Mouse (Mus musculus) embryo, embryonic 9.5 days (tissue): Measurements from ENCODE around the gene Ccdc186.
"Not testable (repeated sequence)": the region's sequence is repeated elsewhere in the genome, so short reads cannot be mapped to it uniquely, and the experiment has no call there.

ENCODE experiments used
- DNase-seq: peaks from one replicate; pipeline ENCODE4 v3.0.0-alpha.2; 2017; ENCODE audit errors: extremely low spot score

The Ccdc186 gene

GRCm38 (mm10) chr19:56801656-56802351 lies 20.2 kb downstream of the Ccdc186 start:
- DNase-seq = no peak

- DNase-seq = no peak
These were observed 20.9 kb downstream of the Ccdc186 start for GRCm38 (mm10) chr19:56800930-56801655.

GRCm38 (mm10) chr19:56800226-56800625 lies 21.8 kb downstream of the Ccdc186 start:
- DNase-seq = no peak

- no peak for DNase-seq
These were observed 24.6 kb downstream of the Ccdc186 start for GRCm38 (mm10) chr19:56797376-56797775.

GRCm38 (mm10) chr19:56788952-56789351 lies 33.0 kb downstream of the Ccdc186 start:
- no peak for DNase-seq

GRCm38 (mm10) chr19:56787911-56788310 lies 34.1 kb downstream of the Ccdc186 start:
- DNase-seq = no peak

- not testable (repeated sequence) for DNase-seq
These were observed 43.5 kb downstream of the Ccdc186 start for GRCm38 (mm10) chr19:56778532-56778931.

- DNase-seq = peak; percentile 49
These were observed 45.1 kb downstream of the Ccdc186 start for GRCm38 (mm10) chr19:56776719-56777382.

GRCm38 (mm10) chr19:56775893-56776718 lies 45.9 kb downstream of the Ccdc186 start:
- peak; percentile 24 for DNase-seq

- no peak for DNase-seq
These were observed 46.8 kb downstream of the Ccdc186 start for GRCm38 (mm10) chr19:56774971-56775892.

- no peak for DNase-seq
These were observed 47.5 kb downstream of the Ccdc186 start for GRCm38 (mm10) chr19:56774408-56774962.

- DNase-seq = no peak
These were observed 48.5 kb downstream of the Ccdc186 start for GRCm38 (mm10) chr19:56773393-56773971.

- no peak for DNase-seq
These were observed 49.8 kb downstream of the Ccdc186 start for GRCm38 (mm10) chr19:56772158-56772557.

- DNase-seq = no peak
These were observed 53.0 kb downstream of the Ccdc186 start for GRCm38 (mm10) chr19:56769024-56769423.

- no peak for DNase-seq
These were observed 59.3 kb downstream of the Ccdc186 start for GRCm38 (mm10) chr19:56762686-56763085.

GRCm38 (mm10) chr19:56761727-56762126 lies 60.3 kb downstream of the Ccdc186 start:
- DNase-seq = no peak

- DNase-seq = no peak
These were observed 60.9 kb downstream of the Ccdc186 start for GRCm38 (mm10) chr19:56761096-56761495.

- no peak for DNase-seq
These were observed 61.6 kb downstream of the Ccdc186 start for GRCm38 (mm10) chr19:56760306-56760940.

- no peak for DNase-seq
These were observed 62.2 kb downstream of the Ccdc186 start for GRCm38 (mm10) chr19:56759740-56760139.
